Mouse (Mus musculus) olfactory bulb, adult 2 months (tissue): Measurements from ENCODE around the gene Insr. TPM values are rescaled to one million over a fixed set of nuclear protein-coding genes. Genes with fewer than 3 reads are reported as not detected.

Source experiments
- H3K27ac ChIP-seq: fragments of 200-500 bp; 2 replicates; pipeline ENCODE4 v1.5.1; 2012; ENCODE audit warnings: low read depth, low read length; ENCODE audit not compliant: insufficient read depth
- H3K4me1 ChIP-seq: fragments of 200-500 bp; 2 replicates; pipeline ENCODE4 v1.6.1; 2012; ENCODE audit warnings: low read length; ENCODE audit not compliant: control insufficient read depth, insufficient read depth
- H3K4me3 ChIP-seq: fragments of 200-500 bp; 2 replicates; pipeline ENCODE4 v1.5.1; 2012; ENCODE audit warnings: mild to moderate bottlenecking, low read depth, low read length, moderate library complexity; ENCODE audit not compliant: insufficient read depth
- CTCF ChIP-seq: fragments of 200-500 bp; IDR thresholded peaks from 2 replicates; pipeline ENCODE4 v1.5.1; 2012; ENCODE audit warnings: low read depth, mild to moderate bottlenecking, low read length, moderate library complexity; ENCODE audit not compliant: insufficient read depth
- POLR2A ChIP-seq: fragments of 200-500 bp; IDR thresholded peaks from 2 replicates; pipeline ENCODE4 v1.6.1; 2012; ENCODE audit warnings: mild to moderate bottlenecking, low read depth, low read length, moderate library complexity; ENCODE audit not compliant: insufficient read depth
- WGBS: fragments of 180-500 bp; shearing (Covaris S2); methylation state at CpG from one replicate; pipeline ENCODE4 v1.1.7; 2018; 5-methylcytosine and 5-hydroxymethylcytosine counted together
- polyA plus RNA-seq: library from polyadenylated mRNA; stranded (reverse); fragments of >200 nt; gene quantifications from 2 replicates; pipeline ENCODE4 v1.2.4, GENCODE M21; 2012; ENCODE audit warnings: low replicate concordance; ENCODE audit not compliant: missing spikeins, insufficient read depth, insufficient read length

Insr gene
- polyA plus RNA-seq, 1 experiment = 62.6 TPM

DNA sequence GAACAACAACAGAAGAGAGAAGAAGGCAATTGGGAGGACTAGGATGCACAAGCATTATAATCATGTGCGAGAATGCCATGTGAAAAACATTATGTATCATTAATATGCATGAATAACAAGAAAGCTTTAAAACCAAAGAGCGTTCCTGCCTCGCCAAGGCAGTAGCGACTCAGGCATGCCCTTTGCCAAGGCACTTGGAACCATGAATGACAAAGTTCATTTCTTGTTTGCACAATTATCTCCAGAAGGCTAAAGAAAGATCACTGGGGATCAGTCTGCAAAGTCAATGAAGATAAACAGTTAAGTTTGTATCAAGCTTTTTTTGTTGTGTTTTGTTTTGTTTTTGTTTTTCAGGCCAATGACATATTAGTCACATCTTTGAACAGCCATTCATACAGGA, 36.2 kb downstream of the Insr start:
- TF ChIP-seq POLR2A = no peak
- no peak for TF ChIP-seq CTCF
- WGBS = 61% methylated on average over 4 of the region's 4 CpGs
- Histone ChIP-seq H3K4me3 (no peak overlapping the region), H3K4me1 (peaks cover 2% of the 10 kb centered on the region; the same call in 1 of the 2 replicates), H3K27ac (no peak overlapping the region)

DNA sequence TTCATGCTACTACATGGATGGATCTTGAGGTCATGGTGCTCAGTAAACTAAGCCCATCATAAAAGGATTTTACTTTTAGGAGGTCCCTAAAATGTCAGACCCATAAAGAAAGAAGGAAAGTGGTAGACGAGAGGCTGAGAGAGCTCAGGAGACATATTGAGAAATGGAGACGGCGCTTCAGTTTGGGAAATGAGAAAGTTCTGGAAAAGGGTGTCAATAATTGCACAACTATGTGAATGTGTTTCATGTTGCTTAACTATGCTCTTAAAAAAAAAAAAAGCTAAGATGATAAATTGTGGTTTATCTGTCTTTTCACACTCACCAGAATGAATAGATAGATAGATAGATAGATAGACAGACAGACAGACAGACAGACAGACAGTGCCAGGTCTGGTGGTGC, 38.7 kb downstream of the Insr start:
- Histone ChIP-seq H3K27ac (no peak overlapping the region), H3K4me3 (no peak overlapping the region), H3K4me1 (peaks cover 4% of the 10 kb centered on the region; the same call in 1 of the 2 replicates)
- over 99% methylated on average over 3 of the region's 3 CpGs for WGBS
- no peak for TF ChIP-seq CTCF
- TF ChIP-seq POLR2A = no peak

DNA sequence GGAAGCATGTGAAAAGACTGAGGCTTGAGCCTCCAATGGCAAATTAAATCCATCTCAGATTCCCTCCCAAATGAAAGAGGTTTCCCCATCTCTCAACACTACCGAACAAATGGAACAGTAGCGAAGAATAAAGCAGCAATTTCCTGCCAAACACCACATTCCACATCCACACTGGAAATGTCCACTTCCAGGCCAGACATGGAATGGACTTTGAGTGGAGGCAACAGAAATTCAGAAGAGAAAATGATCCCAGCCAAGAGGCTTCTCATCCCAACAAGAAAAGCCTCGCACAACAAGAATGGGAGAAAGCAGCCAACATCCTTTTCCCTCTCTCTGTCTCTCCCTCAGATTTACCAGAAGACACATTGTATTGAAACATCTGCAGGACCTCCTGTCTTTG, 39.8 kb downstream of the Insr start:
- no peak overlapping the region for H3K27ac ChIP-seq
- no peak for TF ChIP-seq POLR2A
- no peak for TF ChIP-seq CTCF
- peaks cover 4% of the 10 kb centered on the region; the same call in 1 of the 2 replicates for H3K4me1 ChIP-seq
- WGBS = 71% methylated on average over 3 of the region's 3 CpGs
- no peak overlapping the region for H3K4me3 ChIP-seq

DNA sequence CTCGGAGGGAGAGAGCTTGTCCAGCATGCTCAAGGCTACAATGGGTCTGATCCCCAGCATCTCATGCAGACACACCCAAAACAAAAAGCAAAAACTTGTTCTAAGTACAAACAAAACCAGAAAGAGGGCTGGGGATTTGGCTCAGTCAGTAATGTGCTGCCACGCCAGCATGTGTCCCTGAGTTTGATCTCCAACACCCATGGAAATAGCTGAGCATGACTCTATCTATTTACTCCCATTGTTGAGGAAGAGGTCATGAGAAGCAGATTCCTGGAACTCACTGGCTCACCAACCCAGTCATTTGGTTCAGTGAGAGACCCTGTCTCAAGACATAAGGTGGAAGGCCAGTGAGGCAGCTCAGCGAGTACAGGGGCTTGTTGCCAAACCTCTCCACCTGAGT, 40.6 kb downstream of the Insr start:
- TF ChIP-seq POLR2A (no peak), CTCF (no peak)
- Histone ChIP-seq H3K27ac (no peak overlapping the region), H3K4me1 (peaks cover 4% of the 10 kb centered on the region; the same call in 1 of the 2 replicates), H3K4me3 (no peak overlapping the region)
- 85% methylated on average over 3 of the region's 3 CpGs for WGBS

DNA sequence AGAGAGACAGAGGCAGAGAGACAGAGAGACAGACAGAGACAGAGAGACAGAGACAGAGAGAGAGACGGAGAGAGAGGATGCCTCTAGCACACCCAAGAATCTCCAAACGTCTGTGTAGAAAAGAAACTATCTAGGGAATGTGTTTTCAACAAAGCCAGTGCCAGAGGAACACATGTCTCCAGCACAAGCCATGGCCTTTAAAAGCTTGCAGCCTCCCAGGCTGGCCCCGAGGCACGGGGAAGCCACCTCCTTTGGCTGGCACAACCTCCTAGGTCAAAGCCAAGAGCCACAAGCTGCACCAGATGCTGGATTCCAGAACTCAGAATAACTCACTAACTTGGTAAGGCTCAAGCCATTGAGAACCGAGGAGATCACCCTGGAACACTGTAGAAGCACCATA, 42.1 kb downstream of the Insr start:
- peaks cover 4% of the 10 kb centered on the region; the same call in 1 of the 2 replicates for H3K4me1 ChIP-seq
- WGBS = 43% methylated on average over 5 of the region's 5 CpGs
- TF ChIP-seq CTCF (no peak), POLR2A (no peak)
- H3K27ac ChIP-seq = no peak overlapping the region
- H3K4me3 ChIP-seq = no peak overlapping the region

DNA sequence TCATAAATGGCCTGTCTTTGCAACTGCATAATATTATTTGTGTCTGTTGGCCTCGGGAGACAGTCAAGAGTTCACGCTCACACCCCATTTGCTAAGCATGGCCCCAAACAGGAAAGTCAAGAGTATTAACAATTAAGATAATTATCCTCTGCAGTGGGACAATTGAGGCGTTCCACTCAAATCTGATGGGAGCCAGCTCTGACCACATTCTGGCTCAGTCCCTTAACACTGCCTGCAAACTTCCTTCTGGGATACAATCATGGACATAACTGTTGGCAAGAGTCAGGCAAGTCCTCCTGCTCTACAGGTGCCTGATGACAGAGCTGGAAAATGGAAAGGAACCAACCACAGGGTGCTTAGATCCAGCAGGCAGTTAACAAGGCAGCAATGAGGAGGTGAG, 43.1 kb downstream of the Insr start:
- WGBS = 49% methylated on average over 3 of the region's 3 CpGs
- peaks cover 4% of the 10 kb centered on the region; the same call in 1 of the 2 replicates for H3K4me1 ChIP-seq
- no peak for TF ChIP-seq POLR2A
- TF ChIP-seq CTCF = no peak
- no peak overlapping the region for H3K27ac ChIP-seq
- no peak overlapping the region for H3K4me3 ChIP-seq

DNA sequence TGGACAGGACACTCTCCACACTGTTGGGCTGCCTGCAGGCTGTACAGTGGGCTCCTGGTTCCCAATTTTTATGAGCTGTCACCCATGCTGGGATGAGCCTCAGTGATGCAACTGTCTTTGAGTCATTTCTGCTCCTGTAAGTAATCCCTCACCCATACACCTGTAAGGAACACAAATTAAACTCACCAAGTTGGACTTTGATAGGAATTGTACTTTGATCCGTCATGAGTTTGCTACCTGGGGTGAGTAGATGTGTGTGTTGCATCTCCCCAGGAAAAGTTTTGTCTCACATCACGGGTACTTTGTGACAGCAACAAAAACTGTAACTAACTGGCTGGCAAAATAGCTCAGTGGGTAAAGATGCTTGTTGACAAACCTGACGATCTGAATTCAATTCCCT, 44.8 kb downstream of the Insr start:
- peaks cover 4% of the 10 kb centered on the region; the same call in 1 of the 2 replicates for H3K4me1 ChIP-seq
- WGBS = 83% methylated on average over 3 of the region's 3 CpGs
- no peak for TF ChIP-seq POLR2A
- TF ChIP-seq CTCF = no peak
- H3K27ac ChIP-seq = no peak overlapping the region
- no peak overlapping the region for H3K4me3 ChIP-seq

DNA sequence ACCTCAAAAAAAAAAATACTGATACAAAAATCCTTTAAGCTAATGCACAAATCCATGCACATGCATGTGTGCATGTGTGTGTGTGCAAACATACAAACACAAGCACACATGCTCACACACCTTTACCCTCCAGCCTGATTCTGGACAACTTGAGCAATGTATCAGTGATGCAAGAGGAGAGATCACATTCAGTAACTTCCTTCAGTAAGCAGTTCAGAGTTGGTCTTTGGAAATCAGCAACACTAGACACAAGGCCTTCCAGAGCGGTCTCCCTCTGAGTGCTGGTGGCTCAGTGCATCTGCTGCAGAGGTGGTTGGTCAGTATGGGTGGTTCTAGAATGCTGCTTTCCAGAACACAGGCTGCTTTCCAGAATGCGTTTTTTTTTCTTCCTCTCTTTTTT, 46.8 kb downstream of the Insr start:
- no peak overlapping the region for H3K4me3 ChIP-seq
- TF ChIP-seq POLR2A (no peak), CTCF (no peak)
- WGBS = 84% methylated on average over 2 of the region's 2 CpGs
- peaks cover 4% of the 10 kb centered on the region; the same call in 1 of the 2 replicates for H3K4me1 ChIP-seq
- H3K27ac ChIP-seq = no peak overlapping the region

DNA sequence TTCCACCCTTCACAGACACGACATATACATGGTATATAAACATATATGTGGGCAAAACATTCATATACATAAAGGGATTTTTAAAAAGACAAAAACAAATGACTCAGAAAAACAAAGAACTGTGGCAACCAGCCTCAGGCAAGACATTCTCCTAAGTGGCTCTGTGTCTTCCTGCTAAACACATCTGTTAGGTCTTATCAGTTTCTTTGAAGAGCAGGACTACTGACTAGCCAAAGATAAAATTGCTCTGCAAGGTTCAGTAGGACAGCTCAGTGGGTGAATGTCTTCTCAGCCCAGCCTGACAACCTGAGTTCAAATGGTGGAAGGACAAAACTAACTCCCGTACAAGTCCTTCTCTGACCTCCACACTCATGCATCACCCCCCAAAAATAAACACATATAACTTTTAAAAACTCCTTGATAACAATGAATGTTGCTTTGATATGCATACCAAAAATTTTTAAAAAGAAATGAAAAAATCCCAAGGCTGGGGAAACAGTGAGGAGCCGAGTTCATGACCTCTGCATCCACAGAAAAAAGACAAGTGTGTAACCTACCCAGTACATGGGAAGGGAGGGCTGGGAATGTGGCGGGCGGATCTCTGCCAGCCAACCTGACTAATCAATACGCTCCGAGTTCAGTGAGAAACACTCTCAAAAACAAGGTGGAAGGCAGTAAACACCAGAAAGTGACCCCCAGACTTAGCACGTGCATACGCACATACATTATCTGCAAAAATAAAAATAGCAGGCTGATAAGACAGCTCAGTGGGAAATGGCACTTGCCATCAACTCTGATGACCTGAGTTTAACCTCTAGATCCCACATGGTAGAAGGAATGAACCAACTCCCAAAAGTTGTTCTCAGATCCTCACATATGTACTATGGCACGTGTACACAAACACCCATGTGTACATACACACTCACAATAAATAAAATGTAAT, 49.0 kb downstream of the Insr start:
- 90% methylated on average over 10 of the region's 10 CpGs for WGBS
- Histone ChIP-seq H3K4me3 (no peak overlapping the region), H3K27ac (no peak overlapping the region), H3K4me1 (no peaks in the 10 kb centered on the region)
- TF ChIP-seq CTCF (no peak), POLR2A (no peak)
